In genomic region chr4:155721668-155722083, GRCm38 (mm10) we compare ENCODE assay signal across 8 mouse cellular contexts. TPM values are rescaled to one million over a fixed set of nuclear protein-coding genes. Genes with fewer than 3 reads are reported as not detected.
DNase-seq lines count a peak whose midpoint lies in the region; ATAC-seq and TF ChIP-seq lines count a peak whose summit lies in the region.

No protein-coding gene starts in this region.

- H3K9ac ChIP-seq in forebrain, embryonic 15.5 days (replicated peaks), result no peak overlapping the region
- H3K9ac ChIP-seq in forebrain, embryonic 11.5 days (ENCODE audit: low read length), result no peak overlapping the region

- H3K4me3 ChIP-seq in forebrain, embryonic 15.5 days, result no peak overlapping the region
- no peak overlapping the region for H3K4me3 ChIP-seq in forebrain, embryonic 11.5 days (ENCODE audit: low read depth, low read length)
- H3K4me3 ChIP-seq in thymus, adult 2 months (ENCODE audit: control insufficient read depth, insufficient read depth, low read length), result no peak overlapping the region

- H3K36me3 ChIP-seq in forebrain, embryonic 15.5 days, result peaks cover 18% of the 10 kb centered on the region
- H3K36me3 ChIP-seq in forebrain, embryonic 11.5 days (ENCODE audit: control insufficient read depth, insufficient read depth, low read length), result no peaks in the 10 kb centered on the region; the same call in 1 of the 2 replicates
- peaks cover 15% of the 10 kb centered on the region for H3K36me3 ChIP-seq in thymus, adult 2 months (ENCODE audit: control insufficient read depth, insufficient read depth, low read length)

- no peak overlapping the region for H3K4me2 ChIP-seq in forebrain, embryonic 15.5 days (replicated peaks)
- H3K4me2 ChIP-seq in forebrain, embryonic 11.5 days (ENCODE audit: low read depth, low read length, severe bottlenecking), result no peak overlapping the region

- no peak for TF ChIP-seq POLR2A in thymus, adult 2 months (IDR thresholded peaks at IDR 0.05; ENCODE audit: control insufficient read depth, extremely low read depth, insufficient read depth, low read length, poor library complexity)

- H3K9me3 ChIP-seq in forebrain, embryonic 15.5 days, result no peaks in the 10 kb centered on the region
- H3K9me3 ChIP-seq in forebrain, embryonic 11.5 days (ENCODE audit: control insufficient read depth, low read length), result no peaks in the 10 kb centered on the region

- H3K27me3 ChIP-seq in forebrain, embryonic 15.5 days, result no peaks in the 10 kb centered on the region
- H3K27me3 ChIP-seq in forebrain, embryonic 11.5 days (ENCODE audit: control insufficient read depth, insufficient read depth, low read length), result no peaks in the 10 kb centered on the region
- no peaks in the 10 kb centered on the region for H3K27me3 ChIP-seq in thymus, adult 2 months (ENCODE audit: control insufficient read depth, insufficient read depth, low read length)

- 53% methylated on average over 4 of the region's 4 CpGs for WGBS in forebrain, embryonic 15.5 days
- 56% methylated on average over 3 of the region's 4 CpGs for WGBS in forebrain, embryonic 11.5 days
- 51% methylated on average over 4 of the region's 4 CpGs for WGBS in thymus, adult 2 months

- no peak for DNase-seq in forebrain, embryonic 11.5 days (ENCODE audit: low spot score)
- DNase-seq in thymus, adult 2 months, result peak; percentile 16
- DNase-seq in thymus, postnatal 10 days (ENCODE audit: low spot score in 2 of 2), result no peak
- peak; percentile 29 for DNase-seq in lung, postnatal 25 days (ENCODE audit: low spot score)
- DNase-seq in urinary bladder, postnatal 25 days (ENCODE audit: low spot score), result no peak
- no peak for DNase-seq in left cerebral cortex, adult 9 months (ENCODE audit: low spot score in 2 of 2)

- H3K4me1 ChIP-seq in forebrain, embryonic 15.5 days, result no peaks in the 10 kb centered on the region
- no peaks in the 10 kb centered on the region for H3K4me1 ChIP-seq in forebrain, embryonic 11.5 days (replicated peaks; ENCODE audit: control insufficient read depth, insufficient read depth, low read length)
- no peaks in the 10 kb centered on the region for H3K4me1 ChIP-seq in thymus, adult 2 months (replicated peaks; ENCODE audit: control insufficient read depth, insufficient read depth, low read length)

- no peak overlapping the region for H3K27ac ChIP-seq in forebrain, embryonic 15.5 days (replicated peaks)
- H3K27ac ChIP-seq in forebrain, embryonic 11.5 days (ENCODE audit: low read depth, low read length), result no peak overlapping the region
- H3K27ac ChIP-seq in thymus, adult 2 months (ENCODE audit: control insufficient read depth, insufficient read depth, low read length), result no peak overlapping the region

- TF ChIP-seq CTCF in thymus, adult 2 months (IDR thresholded peaks at IDR 0.05; ENCODE audit: borderline replicate concordance, control insufficient read depth, extremely low read depth, insufficient read depth, low read length, poor library complexity), result no peak

- 0 out of 2 replicates have a peak, but pooled peaks have one; percentile 32 for ATAC-seq in forebrain, embryonic 15.5 days (replicated peaks)
- no peak for ATAC-seq in forebrain, embryonic 11.5 days (replicated peaks; ENCODE audit: low FRiP score)
- ATAC-seq in hematopoietic stem cell, adult 5-6 weeks (replicated peaks in 1 of 2; ENCODE audit: insufficient read depth in 1 of 2, low FRiP score in 2 of 2, low TSS enrichment in 1 of 2, low read depth in 1 of 2, poor library complexity in 2 of 2, severe bottlenecking in 2 of 2), result peak; percentile 17 to 53; a peak in 1 of 4 replicates

RNA-seq across cellular contexts. Expression of gene Tmem240, which starts 12.9 kb away (rescaled TPM):
- polyA plus RNA-seq in forebrain, embryonic 15.5 days (2015; fragmentation: Nextera tagmentation; extraction: Ambion mirVana), result 10.4 TPM in 2 replicates
- 0.76 and 1.2 TPM in 2 replicates for polyA plus RNA-seq in forebrain, embryonic 11.5 days (2014; fragmentation: Nextera tagmentation; extraction: Ambion mirVana)
- 4.9 and 5.1 TPM in 2 replicates for polyA plus RNA-seq in thymus, adult 2 months (2012; rRNA removed)
- total RNA-seq in hematopoietic stem cell, adult 5-6 weeks (2017), result 0.31 and 1.5 TPM in 2 replicates

RNA-seq across cellular contexts. Expression of gene Ssu72, which starts 17.1 kb away (rescaled TPM):
- polyA plus RNA-seq in forebrain, embryonic 15.5 days (2015; fragmentation: Nextera tagmentation; extraction: Ambion mirVana), result 144 and 146 TPM in 2 replicates
- polyA plus RNA-seq in forebrain, embryonic 11.5 days (2014; fragmentation: Nextera tagmentation; extraction: Ambion mirVana), result 138 and 144 TPM in 2 replicates
- 184 and 186 TPM in 2 replicates for polyA plus RNA-seq in thymus, adult 2 months (2012; rRNA removed)
- total RNA-seq in hematopoietic stem cell, adult 5-6 weeks (2017), result 73.4 and 97.7 TPM in 2 replicates

RNA-seq across cellular contexts. Expression of gene Fndc10, which starts 27.5 kb away (rescaled TPM):
- polyA plus RNA-seq in forebrain, embryonic 15.5 days (2015; fragmentation: Nextera tagmentation; extraction: Ambion mirVana), result 8.2 and 10.9 TPM in 2 replicates
- polyA plus RNA-seq in forebrain, embryonic 11.5 days (2014; fragmentation: Nextera tagmentation; extraction: Ambion mirVana), result 2.3 and 2.9 TPM in 2 replicates
- polyA plus RNA-seq in thymus, adult 2 months (2012; rRNA removed), result 17.4 and 18.5 TPM in 2 replicates
- total RNA-seq in hematopoietic stem cell, adult 5-6 weeks (2017), result 3.7 and 6.9 TPM in 2 replicates

RNA-seq across cellular contexts. Expression of gene Atad3a, which starts 39.2 kb away (rescaled TPM):
- polyA plus RNA-seq in forebrain, embryonic 15.5 days (2015; fragmentation: Nextera tagmentation; extraction: Ambion mirVana), result 91.0 TPM in 2 replicates
- polyA plus RNA-seq in forebrain, embryonic 11.5 days (2014; fragmentation: Nextera tagmentation; extraction: Ambion mirVana), result 104 and 115 TPM in 2 replicates
- polyA plus RNA-seq in thymus, adult 2 months (2012; rRNA removed), result 87.0 and 93.1 TPM in 2 replicates
- total RNA-seq in hematopoietic stem cell, adult 5-6 weeks (2017), result 53.7 and 73.8 TPM in 2 replicates

RNA-seq across cellular contexts. Expression of gene Mib2, which starts 52.7 kb away (rescaled TPM):
- polyA plus RNA-seq in forebrain, embryonic 15.5 days (2015; fragmentation: Nextera tagmentation; extraction: Ambion mirVana), result 51.6 and 52.1 TPM in 2 replicates
- 21.2 and 22.3 TPM in 2 replicates for polyA plus RNA-seq in forebrain, embryonic 11.5 days (2014; fragmentation: Nextera tagmentation; extraction: Ambion mirVana)
- polyA plus RNA-seq in thymus, adult 2 months (2012; rRNA removed), result 91.2 and 99.7 TPM in 2 replicates
- 29.1 and 42.8 TPM in 2 replicates for total RNA-seq in hematopoietic stem cell, adult 5-6 weeks (2017)

Comparison
In these comparisons a context has a peak if more than half of its experiments do, and no peak if none do; other contexts are left out.
1. DNase-seq: peak in thymus, adult 2 months (single experiment) and lung, postnatal 25 days (single experiment); none in forebrain, embryonic 11.5 days (single experiment), thymus, postnatal 10 days (0 of 2), urinary bladder, postnatal 25 days (single experiment) and left cerebral cortex, adult 9 months (0 of 2).